Mouse (Mus musculus) lung, postnatal 14 days (tissue): ENCODE data around the gene Psmd4.
"Not testable (repeated sequence)": the region's sequence is repeated elsewhere in the genome, so short reads cannot be mapped to it uniquely, and the experiment has no call there.

ENCODE experiments used
- DNase-seq: peaks from one replicate; pipeline ENCODE4 v3.0.0; 2021

The Psmd4 gene

DNA sequence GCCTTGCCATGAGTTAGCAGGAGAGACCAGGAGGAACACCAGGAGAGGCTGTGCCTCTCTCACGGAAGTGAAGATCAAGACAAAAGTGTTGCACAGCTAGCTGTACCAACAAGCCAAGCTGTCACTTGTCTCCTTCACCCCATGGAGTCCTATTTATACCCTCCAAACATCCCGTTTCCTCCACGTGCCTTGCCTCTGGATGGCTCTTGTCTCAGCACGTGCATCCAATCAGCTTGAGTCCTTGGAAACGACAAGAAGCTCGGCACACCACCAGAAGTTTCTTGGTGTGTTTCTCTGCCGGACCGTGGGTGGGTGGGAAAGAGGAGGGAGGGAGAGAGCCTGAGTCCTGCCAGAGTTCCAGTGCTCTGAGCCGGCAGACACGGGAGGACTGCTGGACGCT, 17.9 kb downstream of the Psmd4 start:
- DNase-seq = peak; percentile 73

DNA sequence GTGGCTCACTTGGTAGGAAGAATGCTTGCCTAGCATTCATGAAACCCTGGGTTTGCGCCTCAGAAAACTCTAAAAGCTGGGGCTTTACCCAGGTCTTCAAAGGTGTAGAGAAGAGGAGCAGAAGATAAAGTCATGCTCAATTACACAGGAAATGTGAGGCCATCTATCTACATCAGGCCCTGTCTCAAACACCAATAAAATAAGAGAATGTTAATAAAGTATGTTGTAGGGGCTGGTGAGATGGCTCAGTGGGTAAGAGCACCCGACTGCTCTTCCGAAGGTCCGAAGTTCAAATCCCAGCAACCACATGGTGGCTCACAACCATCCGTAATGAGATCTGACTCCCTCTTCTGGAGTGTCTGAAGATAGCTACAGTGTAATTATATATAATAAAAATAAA, 21.5 kb downstream of the Psmd4 start:
- not testable (repeated sequence) for DNase-seq

DNA sequence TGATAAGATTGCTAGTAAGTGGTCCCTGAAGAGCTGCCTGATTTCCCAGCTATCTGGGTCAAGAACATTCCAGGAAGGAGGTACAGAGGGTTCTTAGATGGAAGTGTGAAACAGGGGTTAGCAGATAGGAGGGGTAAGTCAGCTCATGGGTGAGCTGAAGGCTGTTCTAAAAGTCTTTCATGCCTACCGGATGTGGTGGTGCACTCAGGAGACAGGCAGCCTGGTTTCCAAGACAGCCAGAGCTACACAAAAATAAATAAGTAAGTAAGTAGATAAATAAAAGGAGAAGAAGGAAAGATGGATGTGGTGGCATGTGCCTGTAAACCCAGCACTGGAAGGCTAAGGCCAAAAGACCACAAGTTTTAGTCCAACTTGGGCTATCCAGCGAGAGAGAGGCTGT, 23.7 kb downstream of the Psmd4 start:
- DNase-seq = no peak

DNA sequence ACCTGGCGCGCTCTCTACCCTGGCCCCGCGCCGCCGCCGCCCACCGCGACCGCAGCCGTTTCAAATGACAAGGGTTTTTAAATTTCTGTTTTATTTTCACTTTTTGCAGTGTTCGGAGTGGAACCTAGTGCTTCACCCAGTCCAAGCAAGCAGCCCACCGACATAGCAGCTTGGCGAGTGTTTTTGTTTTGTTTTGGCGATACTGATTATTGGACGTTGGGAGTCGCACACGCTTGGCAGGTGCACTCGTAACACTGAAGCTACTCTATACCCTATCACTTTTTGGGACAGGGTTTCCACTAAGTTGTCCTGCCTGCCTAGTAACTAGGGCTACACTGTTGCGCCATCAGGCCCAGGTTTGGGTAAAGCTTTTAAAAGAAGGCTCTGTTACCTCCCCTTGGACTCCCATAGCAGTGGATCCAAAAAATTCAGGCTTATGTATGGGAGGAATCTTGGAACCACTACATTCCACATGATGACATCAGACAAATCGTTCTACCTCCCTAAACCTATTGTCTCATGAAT, 25.8 kb downstream of the Psmd4 start:
- no peak for DNase-seq

DNA sequence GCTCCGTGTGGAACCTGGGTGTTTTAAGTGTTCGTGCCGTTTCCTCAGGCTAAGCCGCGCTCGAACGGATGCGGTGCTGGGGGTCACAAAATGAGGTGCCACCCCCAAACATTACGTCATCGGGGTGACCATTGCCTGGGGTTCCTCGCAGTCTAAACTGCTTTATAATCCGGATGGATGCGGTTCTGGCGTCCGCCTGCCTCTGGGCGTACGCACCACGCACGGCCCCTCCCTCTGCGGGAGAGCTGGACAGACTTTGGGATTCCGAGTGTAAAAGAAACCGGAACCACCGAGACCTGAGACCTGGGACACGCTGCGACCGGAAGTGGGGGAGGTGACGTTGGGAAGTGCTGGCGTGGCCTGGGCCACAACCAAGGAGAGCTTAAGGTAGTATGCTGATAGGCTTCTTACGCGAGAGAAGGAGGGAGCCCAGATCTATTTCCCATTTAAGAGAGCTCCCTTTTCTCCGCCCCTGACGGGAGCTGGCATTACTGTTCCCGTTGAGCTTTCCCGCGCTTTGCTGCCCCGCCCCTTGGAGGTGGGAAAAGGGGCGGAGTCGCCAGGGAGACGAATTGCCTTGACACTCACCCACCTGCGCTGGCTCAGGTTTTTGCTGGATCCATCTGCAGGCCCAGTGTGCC, 26.4 kb downstream of the Psmd4 start:
- peak; percentile 92 for DNase-seq

DNA sequence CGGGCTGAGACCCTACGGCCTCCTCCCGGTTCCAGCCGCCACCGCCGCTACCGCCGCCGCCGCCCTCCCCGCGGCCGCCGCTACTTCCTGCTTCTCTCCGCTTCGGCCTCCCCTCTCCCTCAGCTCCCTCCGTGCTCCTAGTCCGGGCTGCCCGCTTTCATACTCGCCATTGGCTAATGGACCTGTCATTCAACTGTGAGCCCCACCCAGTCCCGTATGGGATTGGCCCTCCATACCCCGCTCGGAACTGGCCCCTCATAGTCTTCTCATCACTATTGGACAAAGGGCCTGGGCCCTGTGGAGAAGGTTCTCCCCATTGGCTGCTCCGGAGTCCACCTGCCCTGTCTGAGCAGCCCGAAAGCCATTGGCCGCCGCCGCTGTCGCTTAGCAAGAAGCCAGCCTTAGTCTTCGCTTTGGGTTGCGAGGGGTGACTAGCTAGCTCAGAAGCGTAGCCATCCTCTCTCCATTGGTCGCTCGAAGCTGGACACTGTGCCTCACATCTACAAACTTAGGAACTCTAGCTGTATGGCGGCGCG, 27.0 kb downstream of the Psmd4 start, which contains the start of gene Zfp687:
Gene Zfp687 (minus strand): TSS at position 112 of the 536 bp plus-strand sequence.
- peak; percentile 100 for DNase-seq

DNA sequence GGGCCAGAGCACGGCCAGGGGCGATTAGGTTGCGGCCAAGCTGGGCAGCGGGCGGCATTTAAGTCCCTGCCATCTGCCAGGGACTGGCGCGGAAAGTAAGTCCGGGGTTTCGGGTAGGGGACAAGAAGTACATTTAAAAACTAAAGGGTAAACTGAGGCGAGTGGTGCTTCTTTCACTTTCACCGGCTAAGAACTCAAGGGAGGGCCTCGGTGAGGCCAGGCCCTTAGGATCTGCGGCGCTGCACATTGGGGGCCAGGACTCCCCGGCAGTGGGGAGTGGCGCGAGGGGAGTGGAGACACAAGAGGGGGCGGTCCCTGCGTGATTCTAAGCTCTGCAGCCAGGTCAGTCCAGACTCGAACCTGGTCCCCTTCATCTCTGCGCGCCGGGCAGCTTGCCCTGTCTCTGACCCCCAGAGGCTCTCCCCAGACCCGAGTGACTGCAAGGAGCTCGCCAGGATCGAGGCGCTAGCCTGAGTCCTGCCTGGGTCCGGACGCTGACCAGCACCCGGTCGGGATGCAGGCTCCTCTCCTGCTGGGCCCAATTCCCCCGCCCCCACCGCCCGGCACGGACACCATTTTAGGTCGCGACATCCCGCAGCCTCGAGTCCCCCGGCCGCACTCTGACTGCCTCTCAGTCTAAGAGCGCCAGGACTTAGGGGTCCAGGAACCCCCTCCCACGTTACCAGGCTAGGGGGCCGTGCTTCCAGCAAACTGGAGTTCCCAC, 27.8 kb downstream of the Psmd4 start:
- DNase-seq = peak; percentile 46

DNA sequence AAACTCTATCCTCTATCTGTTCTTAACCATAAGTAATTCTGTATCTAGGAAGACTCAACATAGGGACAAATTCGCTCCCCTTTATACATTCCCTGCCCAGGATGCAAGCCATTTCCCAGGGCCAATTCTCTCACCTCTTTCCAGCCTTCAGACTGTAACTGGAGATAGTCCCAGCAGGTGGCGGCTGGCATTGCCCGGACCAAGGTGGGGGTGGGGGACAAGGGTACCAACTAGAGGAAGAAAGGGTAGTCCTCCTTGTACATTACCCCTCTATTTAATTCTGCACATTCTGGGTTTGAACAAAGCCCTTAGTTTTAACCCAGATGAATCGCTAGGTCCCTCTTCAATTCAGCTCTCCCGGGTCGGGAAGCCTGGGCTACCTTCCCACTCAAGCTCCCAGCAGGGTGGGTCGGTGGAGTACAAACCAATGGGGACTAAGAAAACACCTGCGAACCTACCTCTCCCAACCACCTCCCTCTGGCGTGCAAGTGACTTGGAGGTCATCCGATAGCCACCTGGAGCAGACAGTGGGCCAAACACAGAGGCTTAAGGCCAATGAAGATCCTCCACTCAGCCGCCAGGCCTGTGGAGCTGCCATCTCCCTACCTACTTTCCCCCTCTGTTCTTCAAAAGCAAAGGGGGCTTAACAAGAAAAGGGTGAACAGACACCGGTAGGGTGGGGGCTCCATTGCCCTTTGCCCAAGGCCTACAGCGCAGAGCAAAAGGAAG, 28.6 kb downstream of the Psmd4 start:
- DNase-seq = no peak

DNA sequence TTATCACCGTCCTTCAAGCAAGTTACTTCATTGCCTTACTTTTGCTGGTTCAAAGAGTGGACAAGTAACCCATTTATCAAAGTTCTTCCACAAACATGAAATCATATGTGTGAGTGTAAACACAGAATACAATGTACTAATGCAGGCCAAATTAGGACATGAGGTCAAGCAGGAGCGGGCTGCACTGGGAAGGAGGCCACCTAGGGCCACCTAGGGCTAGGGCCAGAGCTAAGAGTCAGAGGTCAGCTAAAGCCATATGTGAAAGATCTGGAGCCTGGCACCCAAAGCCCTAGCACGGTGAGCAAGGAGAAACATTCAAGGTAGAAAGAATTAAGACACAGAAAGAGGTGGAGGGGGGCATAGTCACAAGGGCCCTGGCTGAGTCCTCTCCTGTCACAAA, 29.4 kb downstream of the Psmd4 start:
- DNase-seq = no peak

DNA sequence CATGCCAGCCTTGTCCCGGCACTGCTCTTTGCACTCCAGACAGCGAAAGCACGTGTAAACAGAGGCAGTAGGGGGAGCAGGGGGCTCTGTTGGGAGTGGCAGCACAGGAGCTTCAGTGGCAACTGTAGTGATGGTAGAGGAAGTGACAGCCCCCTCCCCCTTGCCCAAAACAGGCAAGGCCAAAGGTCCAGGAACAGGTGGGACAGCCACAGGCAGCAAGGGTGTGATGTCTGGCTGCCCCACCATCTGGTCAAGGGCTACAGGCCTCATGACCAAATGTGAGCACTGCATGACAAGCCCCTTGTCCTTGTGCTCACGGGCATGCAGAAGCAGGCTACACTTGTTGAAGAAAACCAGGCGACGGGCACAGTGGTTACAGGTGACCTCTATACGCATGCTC, 32.0 kb downstream of the Psmd4 start:
- no peak for DNase-seq

DNA sequence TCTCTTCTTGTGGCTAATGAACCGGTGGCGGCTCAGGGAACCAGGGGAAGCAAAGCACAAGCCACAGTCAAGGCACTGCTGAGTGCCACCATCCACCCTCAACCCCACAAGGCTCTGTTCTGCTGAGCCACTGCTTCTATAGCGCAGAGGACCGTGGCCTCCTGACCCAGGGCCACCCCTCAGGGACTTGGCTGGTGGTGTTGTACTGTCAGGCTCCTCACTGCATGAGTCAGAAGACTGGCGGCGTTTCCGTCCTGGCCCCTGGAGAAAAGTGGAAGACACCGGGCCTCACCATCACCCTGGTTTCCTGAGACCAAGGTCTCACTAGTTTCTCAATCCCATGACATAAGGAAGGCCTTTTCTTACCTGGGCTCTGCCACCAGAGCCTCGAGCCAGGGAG, 34.7 kb downstream of the Psmd4 start:
- no peak for DNase-seq

DNA sequence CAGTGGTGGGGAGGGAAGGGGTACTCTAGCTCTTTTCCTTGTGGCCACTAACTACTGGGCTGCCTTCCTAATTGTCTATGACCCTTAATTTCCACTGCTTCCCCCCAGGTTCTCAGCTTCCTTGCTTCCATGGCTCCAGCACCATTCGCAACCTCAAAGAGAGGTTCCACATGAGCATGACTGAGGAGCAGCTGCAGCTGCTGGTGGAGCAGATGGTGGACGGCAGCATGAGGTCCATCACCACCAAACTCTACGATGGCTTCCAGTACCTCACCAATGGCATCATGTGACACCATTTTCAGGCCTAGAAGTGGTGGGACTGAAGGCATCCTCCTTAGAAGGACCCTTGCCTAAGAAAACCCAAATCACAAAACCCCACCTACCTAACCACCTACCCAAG, 36.8 kb downstream of the Psmd4 start:
- no peak for DNase-seq

DNA sequence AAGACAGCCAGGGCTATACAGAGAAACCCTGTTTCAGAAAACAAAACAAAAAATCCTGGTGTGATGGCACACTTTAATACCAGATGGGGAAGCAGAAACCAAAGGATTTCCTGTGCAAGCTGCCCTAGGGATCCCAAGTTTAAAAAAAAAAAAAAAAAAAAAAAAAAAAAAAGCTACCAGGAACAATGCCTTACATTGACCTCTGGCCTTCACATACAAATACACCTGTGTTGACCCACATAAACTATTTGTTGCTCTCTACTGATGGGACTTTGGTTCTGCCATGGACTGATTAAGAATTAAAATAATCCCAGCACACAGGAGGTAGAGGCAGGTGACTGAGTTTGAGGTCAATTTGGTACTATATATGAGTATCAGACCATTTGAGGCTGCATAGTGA, 39.1 kb downstream of the Psmd4 start:
- DNase-seq = no peak

DNA sequence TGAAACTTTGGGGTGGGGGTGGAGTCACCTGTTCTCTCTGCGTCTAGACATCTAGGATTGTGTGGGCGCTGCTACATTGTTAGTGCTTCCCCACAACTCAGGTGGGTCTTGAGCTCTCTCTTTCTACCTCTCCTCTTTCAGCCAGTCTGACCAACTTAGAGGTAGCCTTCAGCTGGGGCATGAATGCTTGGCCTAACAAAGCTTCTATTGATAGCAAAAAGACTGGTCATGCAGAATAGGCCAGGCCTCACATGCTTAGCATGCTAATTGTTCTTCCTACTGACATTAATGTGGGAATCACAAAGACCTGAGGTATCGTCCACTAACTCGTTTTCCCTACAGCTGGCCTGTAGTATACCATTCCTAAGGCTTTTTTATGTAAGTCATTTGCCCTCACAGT, 39.8 kb downstream of the Psmd4 start:
- no peak for DNase-seq

DNA sequence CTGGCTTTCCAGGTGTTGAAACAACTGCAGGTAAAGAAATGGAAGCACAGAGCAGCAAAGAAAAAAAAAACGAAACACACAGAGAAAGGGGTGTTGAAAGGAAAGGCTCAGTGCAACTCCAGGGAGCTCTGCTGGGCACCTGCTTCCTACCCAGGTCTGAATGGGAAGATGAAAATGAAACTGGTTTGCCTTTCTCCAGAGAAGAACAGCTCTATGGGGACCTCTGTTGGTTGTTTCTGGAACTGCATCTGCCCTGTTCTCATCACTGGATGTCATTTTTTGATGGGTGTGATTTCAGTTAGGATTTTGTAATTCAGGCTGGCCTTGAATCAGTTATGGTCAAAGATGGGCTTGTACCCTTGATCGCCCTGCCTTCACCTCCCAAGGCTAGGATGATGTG, 45.5 kb downstream of the Psmd4 start:
- DNase-seq = peak; percentile 93

DNA sequence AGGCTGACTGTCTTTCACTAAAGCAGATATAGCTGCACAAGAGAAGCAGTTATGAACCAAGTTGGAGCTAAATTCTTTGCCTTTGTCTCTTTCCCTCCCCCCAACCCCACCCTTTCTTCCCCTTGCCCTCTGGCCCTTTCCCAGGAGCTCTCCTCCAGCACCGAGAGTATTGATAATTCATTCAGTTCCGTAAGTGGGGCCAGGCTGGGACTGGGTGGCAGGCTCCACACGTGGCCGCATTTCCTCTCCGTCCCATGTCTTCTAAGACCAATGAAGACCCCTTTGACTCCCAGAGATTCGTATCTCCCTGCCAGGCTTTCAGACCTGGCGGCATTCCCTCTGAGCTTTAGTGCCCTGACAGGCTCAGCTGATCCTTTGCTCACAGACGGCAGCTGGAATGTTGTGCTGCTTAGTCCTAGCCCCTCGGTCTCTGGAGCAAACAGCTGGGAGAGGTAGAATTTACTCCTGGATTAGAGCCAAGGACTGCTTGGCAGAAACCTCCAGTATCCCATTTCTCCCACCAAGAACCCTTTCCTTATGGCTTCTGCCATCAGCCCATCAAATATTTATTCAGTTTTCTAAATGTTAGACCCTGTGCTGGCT, 53.2 kb downstream of the Psmd4 start:
- DNase-seq = peak; percentile 23

DNA sequence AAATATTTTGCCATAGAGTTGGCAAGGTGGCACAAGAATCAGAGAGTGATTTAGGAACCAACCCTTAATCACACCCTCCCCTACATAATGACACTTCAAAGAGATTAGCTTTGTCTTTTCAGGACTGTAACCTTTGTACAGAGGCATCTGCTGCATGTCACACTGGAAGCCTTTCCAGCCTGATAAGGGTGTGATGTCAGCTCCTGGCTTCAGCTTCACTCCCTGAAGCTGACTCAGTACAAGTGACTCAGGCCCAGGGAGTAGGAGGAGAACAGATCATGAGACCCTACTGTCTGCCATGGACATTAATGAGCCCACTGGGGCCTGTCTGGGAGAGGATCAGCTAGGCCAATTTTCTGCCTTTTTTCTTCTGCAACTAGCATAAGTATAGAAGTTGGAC, 54.8 kb downstream of the Psmd4 start:
- DNase-seq = peak; percentile 37

DNA sequence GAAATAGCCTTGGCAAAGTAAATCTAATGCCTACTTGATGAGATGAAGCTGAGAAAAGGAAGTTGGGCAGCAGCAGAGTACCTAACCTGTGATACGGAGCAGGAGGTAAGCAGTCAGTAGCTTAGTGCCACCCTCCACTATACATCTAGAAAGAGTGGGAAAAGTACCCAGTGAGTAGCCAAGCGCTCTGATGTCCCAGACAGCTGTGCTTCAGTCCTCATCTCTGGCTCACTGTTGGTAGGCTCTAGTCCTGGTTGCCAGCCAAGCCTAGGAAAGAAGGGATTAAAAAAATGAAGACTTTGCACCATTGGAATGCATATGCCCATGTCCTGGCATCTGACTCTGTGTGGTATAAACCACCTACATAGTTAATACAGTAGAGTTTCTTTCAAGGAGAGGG, 56.9 kb downstream of the Psmd4 start:
- no peak for DNase-seq

DNA sequence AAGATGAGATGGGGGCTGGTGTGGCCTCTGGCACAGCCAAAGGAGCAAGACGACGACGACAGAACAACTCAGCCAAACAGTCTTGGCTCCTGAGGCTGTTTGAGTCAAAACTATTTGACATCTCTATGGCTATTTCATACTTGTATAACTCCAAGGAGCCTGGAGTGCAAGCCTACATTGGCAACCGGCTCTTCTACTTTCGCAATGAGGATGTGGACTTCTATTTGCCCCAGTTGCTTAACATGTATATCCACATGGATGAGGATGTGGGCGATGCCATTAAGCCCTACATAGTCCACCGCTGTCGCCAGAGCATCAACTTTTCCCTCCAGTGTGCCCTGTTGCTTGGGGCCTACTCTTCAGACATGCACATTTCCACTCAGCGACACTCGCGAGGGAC, 58.1 kb downstream of the Psmd4 start:
- peak; percentile 26 for DNase-seq
